Mouse (Mus musculus): ENCODE measurements around the gene Armcx2.

DNA sequence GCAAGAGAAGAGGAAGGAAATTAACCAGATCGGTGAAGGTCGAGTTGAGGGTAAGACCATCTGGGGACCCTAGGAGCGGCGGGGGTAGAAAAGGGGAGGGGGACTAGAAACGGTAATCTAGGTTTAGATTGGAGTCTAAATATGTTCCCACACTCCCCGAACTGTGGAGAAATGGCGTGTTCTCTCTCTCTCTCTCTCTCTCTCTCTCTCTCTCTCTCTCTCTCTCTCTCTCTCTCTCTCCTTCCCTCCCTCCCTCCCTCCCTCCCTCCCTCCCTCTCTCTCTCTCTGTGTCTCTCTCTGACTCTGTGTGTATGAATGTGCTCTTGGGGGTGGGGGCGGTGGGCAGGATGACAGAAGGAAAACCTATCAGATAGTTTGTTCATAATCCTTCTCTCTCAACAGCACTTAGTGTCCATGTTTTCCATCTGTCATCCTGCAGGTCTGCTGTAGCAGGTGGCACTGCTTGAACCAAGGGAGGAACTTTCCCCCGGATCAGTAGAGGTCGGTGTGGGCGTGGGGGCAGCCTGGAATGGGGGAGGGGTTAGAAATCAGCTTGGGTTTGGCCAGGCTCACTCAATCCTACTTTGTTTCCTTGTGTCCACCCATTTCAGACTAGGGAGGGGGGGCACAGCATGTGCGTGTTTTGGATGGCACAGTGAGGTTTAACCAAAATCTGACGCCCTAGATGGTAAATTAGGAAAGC lies 51.6 kb downstream of the Armcx2 start:
- TF ChIP-seq CTCF (IDR thresholded peaks at IDR 0.05; ENCODE audit: extremely low read depth, insufficient read depth, insufficient read length, insufficient replicate concordance): no peak
- no peak for TF ChIP-seq POLR2A (IDR thresholded peaks at IDR 0.05; ENCODE audit: low read depth, low read length)
